20 mouse cellular contexts compared by ENCODE assay signal in the genomic region with DNA sequence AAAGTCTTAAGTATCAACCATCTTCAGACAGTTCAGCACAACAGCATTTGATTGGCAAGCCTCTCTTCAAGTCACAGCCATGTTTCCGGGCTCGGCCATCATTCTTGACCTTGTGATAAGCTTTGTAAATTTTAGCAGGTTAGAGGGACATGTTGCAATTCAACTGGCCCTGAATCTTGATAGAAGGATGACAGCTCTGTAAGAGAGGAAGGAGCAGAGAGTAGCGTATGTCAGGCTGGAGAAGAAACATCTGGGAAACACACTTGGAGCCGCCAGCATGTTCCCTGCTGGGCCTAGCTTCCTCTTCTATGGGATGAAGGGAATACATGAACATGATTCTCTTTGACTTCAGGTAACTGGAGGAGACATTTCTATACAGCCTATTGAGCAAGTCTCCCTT.
"Had no signal": no experiment of that assay in that cellular context is flagged by ENCODE, and none has a peak within 500 bp of the region (broad histone marks: within the 10 kb centered on the region; RNA-seq: fewer than 3 reads in every experiment).

No protein-coding gene starts in this region.

- H3K9me3 ChIP-seq: liver, embryonic 13.5 days; liver, embryonic 15.5 days; megakaryocyte, embryonic 14.5 days; midbrain, embryonic 13.5 days; neural tube, embryonic 13.5 days; neural tube, embryonic 15.5 days; stomach, embryonic 15.5 days had no signal

- H3K27me3 ChIP-seq: liver, embryonic 13.5 days; liver, embryonic 15.5 days; megakaryocyte, embryonic 14.5 days; midbrain, embryonic 13.5 days; neural tube, embryonic 13.5 days; neural tube, embryonic 15.5 days; stomach, embryonic 15.5 days had no signal

- H3K4me1 ChIP-seq: liver, embryonic 13.5 days; liver, embryonic 15.5 days; megakaryocyte, embryonic 14.5 days; stomach, embryonic 15.5 days had no signal

- H3K36me3 ChIP-seq: liver, embryonic 13.5 days; liver, embryonic 15.5 days; midbrain, embryonic 13.5 days; neural tube, embryonic 13.5 days; neural tube, embryonic 15.5 days; stomach, embryonic 15.5 days had no signal

- H3K27ac ChIP-seq: liver, embryonic 13.5 days; liver, embryonic 15.5 days; macrophage; midbrain, embryonic 13.5 days; neural tube, embryonic 13.5 days; neural tube, embryonic 15.5 days; stomach, embryonic 15.5 days; stomach, postnatal 0 days had no signal

- H3K4me2 ChIP-seq: liver, embryonic 11.5 days; liver, embryonic 13.5 days; liver, embryonic 15.5 days; midbrain, embryonic 11.5 days; midbrain, embryonic 13.5 days; neural tube, embryonic 13.5 days; neural tube, embryonic 15.5 days; stomach, embryonic 15.5 days had no signal

- ATAC-seq: liver, postnatal 0 days; midbrain, embryonic 13.5 days; midbrain, embryonic 16.5 days had no signal

- DNase-seq: liver; liver, embryonic 13.5 days; liver, postnatal 0 days; retina, postnatal 1 day; right cerebral cortex, postnatal 14 days; thymus, adult 2 months; thymus, postnatal 25 days; thymus, postnatal 4 days had no signal

- H3K9ac ChIP-seq: liver, embryonic 13.5 days; liver, embryonic 15.5 days; liver, postnatal 0 days; midbrain, embryonic 13.5 days; neural tube, embryonic 13.5 days; neural tube, embryonic 15.5 days; stomach, embryonic 15.5 days had no signal

- H3K4me3 ChIP-seq: liver, embryonic 13.5 days; liver, embryonic 15.5 days; megakaryocyte, embryonic 14.5 days; midbrain, embryonic 13.5 days; myocyte; neural tube, embryonic 13.5 days; neural tube, embryonic 15.5 days; stomach, embryonic 15.5 days had no signal
